ENCODE assay signal across 1 mouse cellular context in genomic region chr4:53011732-53012361, GRCm38 (mm10).
TF ChIP-seq lines count a peak whose summit lies in the region.

Gene Nipsnap3b, plus strand, starts transcription at chr4:53011880.

TF ChIP-seq in CH12.LX, 34 proteins besides CTCF, POLR2A, EP300 and RAD21 (continued from another document):
- TF ChIP-seq E2F4 (IDR thresholded peaks at IDR 0.05; ENCODE audit: insufficient replicate concordance, low read depth, low read length) (no peak), KAT2A (IDR thresholded peaks at IDR 0.05; ENCODE audit: insufficient replicate concordance, low read length) (no peak), NRF1 (IDR thresholded peaks at IDR 0.05; ENCODE audit: low read depth, low read length) (peak; percentile 82), ZC3H11A (IDR thresholded peaks at IDR 0.05; ENCODE audit: low read depth, low read length) (no peak), ELF1 (IDR thresholded peaks at IDR 0.05; ENCODE audit: low read depth, low read length) (peak; percentile 88), MAZ (IDR thresholded peaks at IDR 0.05; ENCODE audit: low read depth, low read length) (no peak), MXI1 (IDR thresholded peaks at IDR 0.05; ENCODE audit: low read depth, low read length) (peak; percentile 57; the same call in 1 of the 2 replicates), IRF4 (IDR thresholded peaks at IDR 0.05; ENCODE audit: low read depth, low read length) (no peak; the same call in 1 of the 2 replicates), CHD2 (IDR thresholded peaks at IDR 0.05; ENCODE audit: low read length) (no peak), USF1 (IDR thresholded peaks at IDR 0.05; ENCODE audit: low read depth, low read length) (no peak), ETS1 (conservative IDR thresholded peaks at IDR 0.05; ENCODE audit: low read depth, low read length) (no peak), SIN3A (IDR thresholded peaks at IDR 0.05; ENCODE audit: low read length) (peak; percentile 88), JUN (IDR thresholded peaks at IDR 0.05; ENCODE audit: insufficient read depth, low read depth, low read length) (no peak)
